Mouse (Mus musculus) cerebellum, adult 8-10 months (tissue): ENCODE measurements around the gene Gm20605.
A peak's percentile ranks its signal among the peaks of the same experiment; 100 is the strongest.
"Not testable (repeated sequence)": the region's sequence is repeated elsewhere in the genome, so short reads cannot be mapped to it uniquely, and the experiment has no call there.

Source experiments
- DNase-seq: peaks from one replicate; pipeline ENCODE4 v3.0.0; 2022

The Gm20605 gene

GRCm38 (mm10) chr5:137613550-137613949 lies 15.4 kb upstream of the Gm20605 start, which contains the start of gene Pcolce:
Gene Pcolce, minus strand, starts transcription at chr5:137613784.
- no peak for DNase-seq

- not testable (repeated sequence) for DNase-seq
Measured at GRCm38 (mm10) chr5:137614921-137615320, 14.1 kb upstream of the Gm20605 start.

GRCm38 (mm10) chr5:137615347-137615746 lies 13.6 kb upstream of the Gm20605 start:
- DNase-seq: no peak

- DNase-seq: no peak
Measured at GRCm38 (mm10) chr5:137623937-137624530, 4.9 kb upstream of the Gm20605 start.

- peak; percentile 34 for DNase-seq
Measured at GRCm38 (mm10) chr5:137627991-137628390, 984 bp upstream of the Gm20605 start.

GRCm38 (mm10) chr5:137629306-137629721 lies 339 bp downstream of the Gm20605 start:
- DNase-seq: no peak

GRCm38 (mm10) chr5:137629906-137630545 lies 1.1 kb downstream of the Gm20605 start:
- no peak for DNase-seq

- DNase-seq: no peak
Measured at GRCm38 (mm10) chr5:137630602-137631001, 1.6 kb downstream of the Gm20605 start.

- no peak for DNase-seq
Measured at GRCm38 (mm10) chr5:137631171-137631570, 2.2 kb downstream of the Gm20605 start.

- no peak for DNase-seq
Measured at GRCm38 (mm10) chr5:137631591-137631990, 2.6 kb downstream of the Gm20605 start.

GRCm38 (mm10) chr5:137633397-137634084 lies 4.6 kb downstream of the Gm20605 start:
- no peak for DNase-seq

GRCm38 (mm10) chr5:137639472-137639871 lies 10.5 kb downstream of the Gm20605 start:
- no peak for DNase-seq

- DNase-seq: no peak
Measured at GRCm38 (mm10) chr5:137641054-137641453, 12.1 kb downstream of the Gm20605 start, which contains the start of gene Sap25. Gene Sap25, plus strand, starts transcription at chr5:137641334.

- no peak for DNase-seq
Measured at GRCm38 (mm10) chr5:137642886-137643285, 13.9 kb downstream of the Gm20605 start.

GRCm38 (mm10) chr5:137644484-137644883 lies 15.5 kb downstream of the Gm20605 start:
- no peak for DNase-seq

- no peak for DNase-seq
Measured at GRCm38 (mm10) chr5:137645091-137645651, 16.2 kb downstream of the Gm20605 start.

GRCm38 (mm10) chr5:137645652-137646091 lies 16.7 kb downstream of the Gm20605 start, which contains the start of gene Irs3:
Gene Irs3, minus strand, starts transcription at chr5:137645714.
- no peak for DNase-seq

GRCm38 (mm10) chr5:137647827-137648601 lies 19.0 kb downstream of the Gm20605 start:
- no peak for DNase-seq

- DNase-seq: no peak
Measured at GRCm38 (mm10) chr5:137649251-137649650, 20.3 kb downstream of the Gm20605 start.

GRCm38 (mm10) chr5:137649669-137650571 lies 20.9 kb downstream of the Gm20605 start:
- no peak for DNase-seq

GRCm38 (mm10) chr5:137652474-137652873 lies 23.5 kb downstream of the Gm20605 start:
- DNase-seq: peak; percentile 72
